Mouse (Mus musculus) ovary, postnatal 36 days (tissue): Measurements from ENCODE around the gene Rbm44.

Experiments used
- DNase-seq: peaks from one replicate; pipeline ENCODE4 v3.0.0; 2022; ENCODE audit warnings: low spot score, mixed read lengths

Gene Rbm44

DNA sequence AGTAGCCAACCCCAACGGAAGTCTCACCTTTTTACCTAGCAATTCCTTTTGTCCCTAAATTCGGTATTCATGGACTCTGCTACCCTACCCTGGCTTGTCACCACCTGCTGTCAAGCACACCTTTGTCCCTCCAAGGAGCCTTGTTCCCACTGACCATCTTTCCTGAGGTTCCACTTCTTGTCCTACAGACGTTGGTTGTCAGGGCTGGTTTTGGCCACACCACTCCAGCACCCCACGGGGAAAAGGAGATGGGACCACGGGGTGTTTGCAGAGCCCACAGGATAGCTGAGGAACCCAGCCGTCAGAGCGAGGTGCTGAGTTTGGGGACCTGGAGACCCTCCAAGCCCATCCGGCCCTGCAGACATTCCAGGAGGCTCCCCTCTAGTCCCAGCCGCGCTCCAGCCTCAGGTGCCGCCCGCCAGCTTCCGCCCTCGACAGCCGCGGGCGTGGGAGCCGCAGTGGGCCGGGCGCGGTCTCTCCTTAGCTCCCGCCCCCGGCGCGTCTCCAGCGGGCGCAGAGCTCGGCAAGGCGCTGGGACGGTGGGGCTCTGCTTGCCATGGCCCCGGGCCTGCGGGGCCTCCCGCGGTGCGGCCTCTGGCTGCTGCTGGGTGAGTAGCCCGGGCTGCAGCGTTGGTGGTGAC, 34.8 kb downstream of the Rbm44 start, which contains the start of gene Ramp1:
Ramp1 (plus strand) TSS at position 290 of the 641 bp plus-strand sequence.
- DNase-seq, result peak; percentile 51

- DNase-seq, result no peak
Observed at GRCm38 (mm10) chr1:91180174-91180565, 35.3 kb downstream of the Rbm44 start.

GRCm38 (mm10) chr1:91180723-91181122, 35.8 kb downstream of the Rbm44 start:
- DNase-seq, result no peak

GRCm38 (mm10) chr1:91181261-91181660, 36.4 kb downstream of the Rbm44 start:
- DNase-seq, result no peak

- DNase-seq, result no peak
Observed at GRCm38 (mm10) chr1:91181784-91182450, 37.0 kb downstream of the Rbm44 start.

GRCm38 (mm10) chr1:91183305-91183704, 38.4 kb downstream of the Rbm44 start:
- DNase-seq, result no peak

DNA sequence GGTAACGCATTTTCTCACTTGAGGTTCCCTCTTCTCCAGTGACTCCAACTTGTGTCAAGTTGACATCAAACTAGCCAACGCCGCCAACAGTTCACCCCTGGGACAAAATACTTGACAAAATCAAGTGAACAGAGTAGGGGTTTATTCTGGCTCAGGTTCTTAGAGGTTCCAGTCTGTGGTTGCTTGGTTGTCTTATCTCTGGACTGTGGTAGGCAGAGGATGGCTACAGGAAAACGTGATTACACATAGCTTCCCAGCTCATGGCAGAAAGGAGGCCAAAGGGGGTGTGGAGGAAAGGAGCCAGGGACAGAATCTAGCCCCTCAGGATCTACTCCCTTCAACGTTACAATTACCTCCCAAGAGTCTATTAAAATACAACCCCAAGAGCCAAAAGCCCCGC, 41.8 kb downstream of the Rbm44 start:
- DNase-seq, result no peak

- DNase-seq, result no peak
Observed at GRCm38 (mm10) chr1:91187315-91187714, 42.4 kb downstream of the Rbm44 start.

DNA sequence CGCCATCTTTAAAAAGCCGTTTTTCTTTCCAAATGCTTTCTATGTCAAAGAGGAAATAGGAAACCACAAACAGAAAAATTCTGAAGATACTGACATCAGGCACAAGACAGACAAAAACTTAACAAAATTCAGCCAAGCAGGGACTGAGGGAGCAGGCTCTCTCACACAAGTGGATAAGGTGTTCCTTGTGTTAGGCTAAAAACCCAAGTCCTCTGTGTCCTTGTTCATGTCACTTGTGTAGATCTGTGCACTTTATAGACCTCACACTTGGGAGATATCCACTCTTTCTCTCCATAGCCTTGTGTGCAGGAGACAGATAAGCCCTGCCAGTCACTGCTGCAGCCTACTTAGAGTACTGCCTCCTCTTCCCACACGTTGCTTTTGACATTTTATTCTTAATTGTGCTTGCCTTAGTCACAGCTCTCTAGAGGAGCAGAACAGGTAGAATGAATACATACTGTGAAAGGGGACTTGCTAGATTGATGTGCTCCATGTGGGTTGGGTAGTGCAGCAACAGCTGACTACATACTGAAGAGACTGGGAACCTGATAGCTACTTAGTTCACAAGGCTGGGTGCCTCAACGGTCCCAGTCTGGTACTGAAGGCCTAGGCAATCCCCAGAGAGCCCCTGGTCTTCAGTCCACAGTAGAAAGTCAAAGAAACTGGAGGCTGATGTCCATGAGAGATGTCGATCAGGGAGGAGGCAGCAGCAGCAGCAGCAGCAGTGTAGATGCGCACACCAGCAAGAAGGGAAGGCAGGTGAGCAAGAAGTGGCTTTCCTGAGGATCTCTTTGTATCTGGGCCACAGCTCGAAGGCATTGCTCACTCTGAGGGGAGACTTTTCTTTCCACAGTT, 43.1 kb downstream of the Rbm44 start:
- DNase-seq, result no peak

GRCm38 (mm10) chr1:91188851-91189460, 44.1 kb downstream of the Rbm44 start:
- no peak for DNase-seq

- DNase-seq, result no peak
Observed at GRCm38 (mm10) chr1:91192184-91192583, 47.3 kb downstream of the Rbm44 start.

- no peak for DNase-seq
Observed at GRCm38 (mm10) chr1:91193242-91193641, 48.4 kb downstream of the Rbm44 start.

DNA sequence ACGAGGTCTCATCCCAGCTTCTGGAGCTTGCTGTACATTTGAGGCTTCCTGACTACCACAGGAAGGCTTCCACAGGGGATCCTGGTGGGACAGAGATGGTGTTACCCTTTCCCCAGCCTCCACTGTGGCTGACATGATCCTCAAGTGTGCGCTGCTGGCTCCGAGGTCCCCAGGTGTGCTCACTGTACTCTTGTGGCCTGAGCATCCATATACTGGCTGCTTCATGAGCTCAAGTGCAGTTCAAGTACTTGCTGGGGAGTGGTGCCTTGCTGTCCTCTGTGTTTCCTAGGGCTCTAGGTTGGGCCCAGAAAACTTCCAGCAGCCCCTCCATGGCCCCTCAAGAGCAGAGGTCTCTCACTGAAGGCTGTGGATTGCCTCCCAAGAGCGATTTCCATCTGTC, 48.8 kb downstream of the Rbm44 start:
- no peak for DNase-seq

- DNase-seq, result no peak
Observed at GRCm38 (mm10) chr1:91199793-91200192, 54.9 kb downstream of the Rbm44 start.

GRCm38 (mm10) chr1:91201122-91201521, 56.2 kb downstream of the Rbm44 start:
- no peak for DNase-seq

DNA sequence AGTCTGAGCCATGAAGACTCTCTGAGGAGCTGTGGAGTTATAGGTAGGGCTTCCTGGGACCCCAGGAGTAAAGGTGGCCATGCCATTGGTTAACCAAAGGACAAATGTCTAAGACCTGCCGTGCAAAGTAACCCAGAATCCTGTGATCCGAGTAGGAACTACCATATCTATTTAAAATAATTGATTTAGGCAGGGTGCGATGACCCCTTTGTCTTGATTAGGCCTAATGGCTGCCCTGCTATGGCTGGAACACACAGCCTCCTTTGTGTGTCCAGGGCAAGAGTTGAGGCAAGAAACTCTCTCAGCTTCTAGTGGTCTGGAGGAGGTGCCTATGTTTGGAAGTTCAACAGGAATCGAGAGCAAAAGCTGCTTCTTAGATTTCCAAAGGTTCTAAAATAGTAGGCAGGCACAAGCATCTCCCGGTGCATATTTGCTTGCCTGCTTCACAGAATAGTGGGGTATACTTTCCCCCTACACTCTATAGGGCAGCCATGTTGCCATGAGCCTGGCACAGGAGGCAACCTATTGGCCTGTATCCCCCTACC, 59.4 kb downstream of the Rbm44 start:
- no peak for DNase-seq

DNA sequence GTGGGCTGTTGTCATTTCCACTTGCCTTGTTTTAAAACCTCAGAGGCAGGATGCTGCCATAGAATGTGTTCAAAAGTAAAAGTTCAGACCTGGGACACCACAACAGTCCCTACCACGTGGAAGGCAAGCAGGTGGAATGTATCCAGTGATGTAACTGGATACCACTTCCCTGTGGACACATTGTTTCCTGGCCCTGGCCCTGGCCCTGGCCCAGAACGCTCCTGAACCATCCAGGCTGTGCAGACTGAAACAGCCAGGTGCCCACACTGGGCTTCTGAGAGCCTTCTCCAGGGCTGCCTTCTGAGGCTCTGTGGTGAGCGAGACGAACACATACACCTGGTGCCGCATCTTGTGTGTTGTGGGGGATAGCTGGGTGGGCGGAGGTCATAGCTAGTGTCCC, 60.8 kb downstream of the Rbm44 start:
- no peak for DNase-seq

GRCm38 (mm10) chr1:91206336-91206735, 61.4 kb downstream of the Rbm44 start:
- DNase-seq, result no peak

DNA sequence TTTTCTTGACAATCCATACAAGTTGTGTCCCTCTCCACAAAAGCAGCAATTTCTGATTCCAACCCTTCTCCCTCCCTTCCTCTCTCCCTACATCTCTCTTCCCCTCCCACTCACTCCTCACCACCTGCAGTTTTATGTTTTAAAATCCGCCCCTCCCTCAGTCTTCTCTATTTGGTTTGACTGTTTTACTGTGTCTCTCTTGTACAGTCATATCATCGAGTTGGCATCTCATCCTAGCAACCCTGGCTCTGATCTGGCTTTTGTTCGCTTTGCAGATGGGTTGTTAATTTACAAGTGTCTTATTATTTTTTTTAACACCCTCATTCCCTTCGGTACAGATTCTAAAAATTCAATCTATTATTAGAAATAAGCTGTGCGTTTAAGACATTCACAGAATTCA, 62.0 kb downstream of the Rbm44 start:
- DNase-seq, result no peak

GRCm38 (mm10) chr1:91207334-91208074, 62.6 kb downstream of the Rbm44 start:
- no peak for DNase-seq

- no peak for DNase-seq
Observed at GRCm38 (mm10) chr1:91209343-91209742, 64.5 kb downstream of the Rbm44 start.
